Mouse (Mus musculus) brain, adult 2 months (tissue): Measurements from ENCODE around the gene Hhipl2.
"Not testable (repeated sequence)": the region's sequence is repeated elsewhere in the genome, so short reads cannot be mapped to it uniquely, and the experiment has no call there.

Experiments used
- DNase-seq: peaks from one replicate; pipeline ENCODE4 v3.0.0; 2011; ENCODE audit warnings: low read depth, low spot score

Gene Hhipl2

GRCm38 (mm10) chr1:183417873-183418272 is at the start of gene Hhipl2:
Gene Hhipl2, plus strand, starts transcription at chr1:183418215.
- DNase-seq: no peak

- DNase-seq: peak; percentile 42
Measured at GRCm38 (mm10) chr1:183368601-183369400, 49.2 kb upstream of the Hhipl2 start.

- peak; percentile 100 for DNase-seq
Measured at GRCm38 (mm10) chr1:183369427-183370014, 48.5 kb upstream of the Hhipl2 start, which contains the start of gene Mia3. Gene Mia3, minus strand, starts transcription at chr1:183369553.

GRCm38 (mm10) chr1:183374728-183375127 is 43.3 kb upstream of the Hhipl2 start:
- no peak for DNase-seq

- no peak for DNase-seq
Measured at GRCm38 (mm10) chr1:183377045-183377444, 41.0 kb upstream of the Hhipl2 start.

GRCm38 (mm10) chr1:183378321-183378941 is 39.6 kb upstream of the Hhipl2 start:
- no peak for DNase-seq

GRCm38 (mm10) chr1:183379376-183379775 is 38.6 kb upstream of the Hhipl2 start:
- DNase-seq: not testable (repeated sequence)

GRCm38 (mm10) chr1:183381816-183382215 is 36.2 kb upstream of the Hhipl2 start:
- DNase-seq: no peak

- no peak for DNase-seq
Measured at GRCm38 (mm10) chr1:183382621-183383020, 35.4 kb upstream of the Hhipl2 start.

- DNase-seq: not testable (repeated sequence)
Measured at GRCm38 (mm10) chr1:183387421-183387820, 30.6 kb upstream of the Hhipl2 start.

GRCm38 (mm10) chr1:183388426-183389406 is 29.3 kb upstream of the Hhipl2 start, which contains the start of gene Taf1a:
Gene Taf1a, plus strand, starts transcription at chr1:183388981.
- peak; percentile 99 for DNase-seq

- DNase-seq: no peak
Measured at GRCm38 (mm10) chr1:183403396-183403795, 14.6 kb upstream of the Hhipl2 start.

GRCm38 (mm10) chr1:183414081-183414727 is 3.8 kb upstream of the Hhipl2 start:
- no peak for DNase-seq

GRCm38 (mm10) chr1:183419741-183420140 is 1.7 kb downstream of the Hhipl2 start:
- peak; percentile 47 for DNase-seq

- no peak for DNase-seq
Measured at GRCm38 (mm10) chr1:183420296-183420695, 2.3 kb downstream of the Hhipl2 start.

GRCm38 (mm10) chr1:183424100-183424499 is 6.1 kb downstream of the Hhipl2 start:
- DNase-seq: no peak

GRCm38 (mm10) chr1:183434918-183435317 is 16.9 kb downstream of the Hhipl2 start:
- DNase-seq: no peak

- peak; percentile 70 for DNase-seq
Measured at GRCm38 (mm10) chr1:183439036-183439435, 21.0 kb downstream of the Hhipl2 start.

- DNase-seq: peak; percentile 96
Measured at GRCm38 (mm10) chr1:183442015-183442774, 24.2 kb downstream of the Hhipl2 start.

- DNase-seq: peak; percentile 11
Measured at GRCm38 (mm10) chr1:183453066-183453465, 35.1 kb downstream of the Hhipl2 start.
